Mouse (Mus musculus) forebrain, embryonic 12.5 days (tissue): ENCODE results near the gene Adat2. TPM values are rescaled to one million over a fixed set of nuclear protein-coding genes. Genes with fewer than 3 reads are reported as not detected.

Source experiments
- ATAC-seq: fragments of 200-750 bp; cut with Nextera tagmentation; 2 replicates; pipeline ENCODE4 v1.8.0; 2017; ENCODE audit warnings: moderate TSS enrichment; ENCODE audit not compliant: low FRiP score
- H3K27ac ChIP-seq: fragments of 300-500 bp; sonication (generic); 2 replicates; pipeline ENCODE4 v1.5.1; 2016; ENCODE audit warnings: mild to moderate bottlenecking
- H3K27me3 ChIP-seq: fragments of 300-500 bp; sonication (generic); 2 replicates; pipeline ENCODE4 v1.6.1; 2016; ENCODE audit warnings: mild to moderate bottlenecking
- H3K36me3 ChIP-seq: fragments of 300-500 bp; sonication (generic); replicated peaks from 2 replicates; pipeline ENCODE4 v1.6.1; 2016; ENCODE audit warnings: mild to moderate bottlenecking
- H3K4me1 ChIP-seq: fragments of 300-500 bp; sonication (generic); 2 replicates; pipeline ENCODE4 v1.6.1; 2016
- H3K4me2 ChIP-seq: fragments of 300-500 bp; sonication (generic); 2 replicates; pipeline ENCODE4 v1.6.1; 2016; ENCODE audit warnings: mild to moderate bottlenecking, moderate library complexity
- H3K4me3 ChIP-seq: fragments of 300-500 bp; sonication (generic); replicated peaks from 2 replicates; pipeline ENCODE4 v1.5.1; 2016; ENCODE audit warnings: mild to moderate bottlenecking
- H3K9ac ChIP-seq: fragments of 300-500 bp; sonication (generic); 2 replicates; pipeline ENCODE4 v1.6.1; 2016; ENCODE audit warnings: mild to moderate bottlenecking
- H3K9me3 ChIP-seq: fragments of 300-500 bp; sonication (generic); 2 replicates; pipeline ENCODE4 v1.6.1; 2016
- WGBS: fragments of 180-500 bp; shearing (Covaris S2); methylation state at CpG from one replicate; pipeline ENCODE4 v1.1.7; 2016; 5-methylcytosine and 5-hydroxymethylcytosine counted together
- polyA plus RNA-seq: library from polyadenylated mRNA; unstranded; fragments of >200 nt; fragmentation: Nextera tagmentation; extraction: Ambion mirVana; gene quantifications from 2 replicates; pipeline ENCODE4 v1.2.1, GENCODE M21; 2016

Adat2 gene
- polyA plus RNA-seq, 1 experiment from 2014 or later: 4.4 TPM

DNA sequence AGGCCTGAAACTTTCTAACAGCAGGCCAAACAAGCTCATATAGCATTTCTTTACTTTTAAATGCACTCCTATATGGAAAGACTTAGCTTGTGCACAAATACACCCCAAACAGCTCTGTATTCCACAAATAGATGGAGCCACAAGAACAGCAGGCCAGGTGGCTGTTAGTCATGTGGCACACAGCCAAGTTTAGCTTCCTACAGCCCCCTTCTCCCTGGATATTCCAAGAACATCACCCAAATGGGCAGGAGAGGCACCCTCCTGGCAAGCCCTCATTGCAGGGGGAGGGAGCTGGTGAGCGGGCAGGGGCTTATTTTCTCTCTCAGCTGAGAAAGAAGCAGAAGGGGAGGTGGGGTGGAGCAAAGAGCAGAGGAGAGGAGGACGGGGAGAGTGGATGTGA, 48.2 kb downstream of the Adat2 start:
- Histone ChIP-seq H3K4me2 (no peak overlapping the region), H3K4me3 (no peak overlapping the region), H3K9me3 (0 out of 2 replicates have a peak, but pooled peaks cover 4% of the 10 kb centered on the region), H3K27ac (no peak overlapping the region), H3K36me3 (no peaks in the 10 kb centered on the region), H3K9ac (no peak overlapping the region), H3K27me3 (no peaks in the 10 kb centered on the region), H3K4me1 (no peaks in the 10 kb centered on the region)
- no peak for ATAC-seq
- 66% methylated on average over 2 of the region's 2 CpGs for WGBS

Other genes starting within 250 kb of the Adat2 start
- gene Phactr2, start 78.5 kb upstream of the Adat2 start, polyA plus RNA-seq: 12.4 TPM in 2 replicates
- gene Fuca2, start 53.4 kb upstream of the Adat2 start, polyA plus RNA-seq: 22.4 and 22.7 TPM in 2 replicates
- 21.9 and 22.3 TPM in 2 replicates for gene Pex3, start 248 bp downstream of the Adat2 start, polyA plus RNA-seq